Mouse (Mus musculus) embryo, embryonic 9.5 days (tissue): ENCODE measurements around the gene Trh.
A peak's percentile ranks its signal among the peaks of the same experiment; 100 is the strongest.

Source experiments
- DNase-seq: peaks from one replicate; pipeline ENCODE4 v3.0.0-alpha.2; 2017; ENCODE audit errors: extremely low spot score

Gene Trh

GRCm38 (mm10) chr6:92224981-92225380 lies 19.5 kb downstream of the Trh start:
- DNase-seq, result no peak

GRCm38 (mm10) chr6:92222021-92222420 lies 22.4 kb downstream of the Trh start:
- no peak for DNase-seq

GRCm38 (mm10) chr6:92221604-92222003 lies 22.8 kb downstream of the Trh start:
- no peak for DNase-seq

GRCm38 (mm10) chr6:92219445-92219844 lies 25.0 kb downstream of the Trh start:
- DNase-seq, result peak; percentile 44

- DNase-seq, result peak; percentile 88
These were observed 29.5 kb downstream of the Trh start, which contains the start of gene Rbsn for GRCm38 (mm10) chr6:92214773-92215449. Gene Rbsn, minus strand, starts transcription at chr6:92214925.

GRCm38 (mm10) chr6:92214055-92214772 lies 30.2 kb downstream of the Trh start:
- DNase-seq, result peak; percentile 6

GRCm38 (mm10) chr6:92199414-92199813 lies 45.0 kb downstream of the Trh start:
- DNase-seq, result no peak
